Mouse (Mus musculus) neural tube, embryonic 15.5 days (tissue): ENCODE results near the gene Lbhd2. TPM values are rescaled to one million over a fixed set of nuclear protein-coding genes. Genes with fewer than 3 reads are reported as not detected.

Experiments
- ATAC-seq: fragments of 200-750 bp; cut with Nextera tagmentation; 2 replicates; pipeline ENCODE4 v1.8.0; 2017; ENCODE audit warnings: mild to moderate bottlenecking, moderate TSS enrichment, moderate library complexity; ENCODE audit not compliant: low FRiP score
- H3K27ac ChIP-seq: fragments of 300-500 bp; sonication (generic); replicated peaks from 2 replicates; pipeline ENCODE4 v1.5.1; 2015; ENCODE audit warnings: mild to moderate bottlenecking, inconsistent platforms
- H3K27me3 ChIP-seq: fragments of 300-500 bp; sonication (generic); replicated peaks from 2 replicates; pipeline ENCODE4 v1.6.1; 2015; ENCODE audit warnings: inconsistent platforms
- H3K36me3 ChIP-seq: fragments of 300-500 bp; sonication (generic); 2 replicates; pipeline ENCODE4 v1.6.1; 2015; ENCODE audit warnings: inconsistent platforms
- H3K4me1 ChIP-seq: fragments of 300-500 bp; sonication (generic); 2 replicates; pipeline ENCODE4 v1.6.1; 2015; ENCODE audit warnings: inconsistent platforms
- H3K4me2 ChIP-seq: fragments of 300-500 bp; sonication (generic); 2 replicates; pipeline ENCODE4 v1.6.1; 2015; ENCODE audit warnings: inconsistent platforms, mild to moderate bottlenecking, moderate library complexity
- H3K4me3 ChIP-seq: fragments of 300-500 bp; sonication (generic); replicated peaks from 2 replicates; pipeline ENCODE4 v1.5.1; 2015; ENCODE audit warnings: mild to moderate bottlenecking, inconsistent platforms
- H3K9ac ChIP-seq: fragments of 300-500 bp; sonication (generic); replicated peaks from 2 replicates; pipeline ENCODE4 v1.6.1; 2015; ENCODE audit warnings: mild to moderate bottlenecking, inconsistent platforms
- H3K9me3 ChIP-seq: fragments of 300-500 bp; sonication (generic); replicated peaks from 2 replicates; pipeline ENCODE4 v1.6.1; 2016; ENCODE audit warnings: inconsistent platforms
- whole genome bisulfite sequencing: fragments of 180-500 bp; shearing (Covaris S2); methylation state at CpG from one replicate; pipeline ENCODE4 v1.1.7; 2015; ENCODE audit warnings: mixed read lengths; 5-methylcytosine and 5-hydroxymethylcytosine counted together
- polyA plus RNA-seq: library from polyadenylated mRNA; unstranded; fragments of >200 nt; fragmentation: Nextera tagmentation; extraction: Ambion mirVana; gene quantifications from 2 replicates; pipeline ENCODE4 v1.2.1, GENCODE M21; 2015

Gene Lbhd2
- polyA plus RNA-seq, 1 experiment from 2014 or later = 1.4 TPM

DNA sequence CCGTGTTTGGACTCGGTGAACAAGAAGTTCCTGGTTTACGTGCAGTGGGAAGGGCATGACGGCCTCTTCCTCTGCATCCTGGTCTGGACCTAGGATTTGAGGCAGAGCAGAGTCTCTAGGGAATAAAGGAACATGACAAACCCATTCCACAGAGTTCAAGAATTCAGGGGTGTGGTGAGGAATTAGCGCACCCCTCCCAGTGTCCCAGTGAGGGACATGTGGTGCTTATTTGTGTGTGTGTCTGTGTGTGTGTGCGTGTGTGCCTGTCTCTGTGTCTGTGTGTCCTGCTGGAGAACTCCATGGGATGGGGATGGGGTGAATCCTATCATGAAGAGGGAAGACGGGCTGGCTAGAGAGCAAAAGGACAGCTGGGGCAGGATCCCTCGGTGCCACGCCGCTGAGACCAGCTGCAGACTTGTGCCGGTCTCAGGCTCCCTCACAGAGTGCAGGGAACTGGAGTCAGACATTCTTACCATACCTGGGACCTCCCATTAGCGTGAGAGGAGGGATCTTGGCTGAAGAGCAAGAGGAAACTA lies 48.8 kb downstream of the Lbhd2 start:
- Histone ChIP-seq H3K27ac (no peak overlapping the region), H3K27me3 (peaks cover 62% of the 10 kb centered on the region), H3K4me3 (no peak overlapping the region), H3K9me3 (no peaks in the 10 kb centered on the region), H3K4me1 (no peaks in the 10 kb centered on the region), H3K36me3 (no peaks in the 10 kb centered on the region), H3K4me2 (no peak overlapping the region), H3K9ac (no peak overlapping the region)
- ATAC-seq = no peak
- WGBS = 75% methylated on average over 12 of the region's 12 CpGs

DNA sequence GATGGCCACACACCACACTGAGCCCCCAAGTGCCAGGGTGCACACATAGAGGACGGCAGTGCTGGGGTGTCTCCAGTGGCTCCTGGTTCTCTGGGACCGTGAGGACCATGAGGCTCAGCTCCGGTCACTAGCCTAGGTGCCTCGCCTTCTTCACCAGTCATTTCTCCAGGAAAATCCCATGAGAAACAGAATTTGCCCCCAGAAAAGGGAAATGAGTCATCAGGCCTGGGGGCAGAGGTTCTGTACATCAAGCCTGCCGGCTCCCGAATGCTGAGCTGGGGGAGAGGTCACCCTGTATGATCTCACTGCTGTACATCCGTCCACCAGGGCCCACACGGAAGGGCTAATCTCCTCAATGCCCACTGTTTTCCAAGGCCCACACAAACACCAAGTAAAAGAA lies 49.3 kb downstream of the Lbhd2 start:
- Histone ChIP-seq H3K4me3 (no peak overlapping the region), H3K27ac (no peak overlapping the region), H3K9me3 (no peaks in the 10 kb centered on the region), H3K4me1 (no peaks in the 10 kb centered on the region), H3K27me3 (peaks cover 59% of the 10 kb centered on the region), H3K4me2 (no peak overlapping the region), H3K9ac (no peak overlapping the region), H3K36me3 (no peaks in the 10 kb centered on the region)
- no peak for ATAC-seq
- 71% methylated on average over 8 of the region's 8 CpGs for WGBS

DNA sequence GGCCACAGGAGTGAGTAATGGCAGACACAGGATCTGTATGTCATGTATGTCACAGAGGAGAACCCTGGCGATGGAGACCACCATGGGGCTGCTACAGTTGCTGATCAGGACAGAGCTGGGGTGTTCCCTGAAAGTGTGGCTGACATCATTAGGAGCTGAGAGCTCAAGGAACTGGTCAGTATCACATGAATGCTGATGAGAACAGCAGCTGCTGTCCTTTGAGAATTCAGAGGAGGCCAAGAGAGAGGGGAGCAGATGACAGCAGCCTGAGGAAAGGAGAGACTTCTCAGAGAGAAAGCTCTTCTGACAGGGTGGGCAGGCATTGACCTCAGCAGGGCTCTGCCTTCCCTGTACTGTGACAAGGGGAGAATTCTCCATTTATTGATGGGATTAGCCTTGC lies 51.1 kb downstream of the Lbhd2 start:
- Histone ChIP-seq H3K4me1 (no peaks in the 10 kb centered on the region), H3K4me3 (no peak overlapping the region), H3K36me3 (no peaks in the 10 kb centered on the region), H3K27ac (no peak overlapping the region), H3K9ac (no peak overlapping the region), H3K27me3 (peaks cover 43% of the 10 kb centered on the region), H3K9me3 (no peaks in the 10 kb centered on the region), H3K4me2 (no peak overlapping the region)
- no peak for ATAC-seq
- WGBS = 80% methylated on average over 1 of the region's 1 CpGs

Other genes starting within 250 kb of the Lbhd2 start
- 16.9 and 19.0 TPM in 2 replicates for gene Traf3, start 240.4 kb upstream of the Lbhd2 start, polyA plus RNA-seq
- not detected in 2 replicates for gene 4930595D18Rik, start 222.3 kb upstream of the Lbhd2 start, polyA plus RNA-seq
- gene Amn, start 135.7 kb upstream of the Lbhd2 start, polyA plus RNA-seq = 45.9 and 50.2 TPM in 2 replicates
- gene Cdc42bpb, start 29.1 kb upstream of the Lbhd2 start, polyA plus RNA-seq = 30.2 and 33.7 TPM in 2 replicates
- 1.9 and 11.8 TPM in 2 replicates for gene Exoc3l4, start 10.2 kb downstream of the Lbhd2 start, polyA plus RNA-seq
- gene Tnfaip2, start 35.7 kb downstream of the Lbhd2 start, polyA plus RNA-seq = 1.00 and 3.3 TPM in 2 replicates
- 2.9 and 12.0 TPM in 2 replicates for gene Gm266, start 79.0 kb downstream of the Lbhd2 start, polyA plus RNA-seq
- 547 and 548 TPM in 2 replicates for gene Eif5, start 131.2 kb downstream of the Lbhd2 start, polyA plus RNA-seq
- 44.4 and 47.0 TPM in 2 replicates for gene Mark3, start 167.7 kb downstream of the Lbhd2 start, polyA plus RNA-seq